Mouse (Mus musculus) CH12.LX (cell line): ENCODE data around the gene Olfr1535. TPM values are rescaled to one million over a fixed set of nuclear protein-coding genes. Genes with fewer than 3 reads are reported as not detected.

Experiments used
- DNase-seq: peaks from one replicate; pipeline ENCODE4 v3.0.0-alpha.2; 2013; ENCODE audit errors: extremely low read depth
- H3K27ac ChIP-seq: 2 replicates; pipeline ENCODE4 v1.5.1; 2012; ENCODE audit warnings: low read depth, mild to moderate bottlenecking, control low read depth, moderate library complexity; ENCODE audit not compliant: insufficient read depth
- H3K27me3 ChIP-seq: replicated peaks from 2 replicates; pipeline ENCODE3; 2012; ENCODE audit warnings: inconsistent platforms
- H3K36me3 ChIP-seq, 2 experiments: replicated peaks in 1 of 2; 2 replicates each; pipeline versions ENCODE3 to v1.6.1; 2012; ENCODE audit warnings: inconsistent platforms in 1 of 2, low read length in 1 of 2, mild to moderate bottlenecking in 1 of 2, mixed read lengths in 1 of 2, moderate library complexity in 1 of 2; ENCODE audit not compliant: control insufficient read depth in 1 of 2, insufficient read depth in 1 of 2
- H3K4me1 ChIP-seq, 2 experiments: 2 replicates each; pipeline ENCODE4 v1.6.1; 2012; ENCODE audit warnings: inconsistent platforms in 1 of 2, moderate library complexity in 1 of 2; ENCODE audit not compliant: insufficient read depth in 2 of 2, control insufficient read depth in 1 of 2
- H3K4me2 ChIP-seq: 2 replicates; pipeline ENCODE4 v1.6.1; 2012; ENCODE audit warnings: low read depth, mild to moderate bottlenecking, control low read depth; ENCODE audit not compliant: poor library complexity, insufficient read depth, severe bottlenecking
- H3K4me3 ChIP-seq, 3 experiments: fragments of 150-350 bp in 1 of 3; sonication (generic) in 1 of 3; replicated peaks in 1 of 3; 2 replicates each; pipeline versions ENCODE3 to v1.5.1; 2011 to 2012; ENCODE audit warnings: low read depth in 2 of 3, low read length in 2 of 3, mild to moderate bottlenecking in 2 of 3, moderate library complexity in 2 of 3, control low read depth in 1 of 3, improper control_type of control experiment in 1 of 3, inconsistent platforms in 1 of 3, mixed read lengths in 1 of 3; ENCODE audit not compliant: poor library complexity in 1 of 3
- H3K79me2 ChIP-seq: replicated peaks from 2 replicates; pipeline ENCODE4 v1.6.1; 2012; ENCODE audit warnings: mild to moderate bottlenecking, moderate library complexity; ENCODE audit not compliant: control insufficient read depth, poor library complexity, insufficient read depth, severe bottlenecking; ENCODE audit errors: extremely low read depth
- H3K9ac ChIP-seq: 2 replicates; pipeline ENCODE4 v1.6.1; 2012; ENCODE audit warnings: low read depth, mild to moderate bottlenecking, control low read depth, moderate library complexity; ENCODE audit not compliant: insufficient read depth
- H3K9me3 ChIP-seq: replicated peaks from 2 replicates; pipeline ENCODE3; 2012; ENCODE audit warnings: low read length, inconsistent platforms, mixed read lengths
- BHLHE40 ChIP-seq: IDR thresholded peaks from 2 replicates; pipeline ENCODE4 v1.6.1; 2011; ENCODE audit warnings: mild to moderate bottlenecking, low read depth, low read length, improper control_type of control experiment
- CHD1 ChIP-seq: IDR thresholded peaks from 2 replicates; pipeline ENCODE4 v1.6.1; 2012; ENCODE audit warnings: low read depth, low read length, improper control_type of control experiment, inconsistent platforms
- CHD2 ChIP-seq: IDR thresholded peaks from 2 replicates; pipeline ENCODE4 v1.6.1; 2011; ENCODE audit warnings: low read length, improper control_type of control experiment
- CTCF ChIP-seq, 2 experiments: IDR thresholded peaks in 1 of 2; conservative IDR thresholded peaks in 1 of 2; 2 replicates each; pipeline ENCODE4 v1.5.1; 2011 to 2012; ENCODE audit warnings: low read depth in 2 of 2, low read length in 2 of 2, improper control_type of control experiment in 1 of 2, inconsistent platforms in 1 of 2, mild to moderate bottlenecking in 1 of 2, moderate library complexity in 1 of 2
- ELF1 ChIP-seq: IDR thresholded peaks from 2 replicates; pipeline ENCODE4 v1.6.1; 2014; ENCODE audit warnings: low read depth, mild to moderate bottlenecking, inconsistent platforms, low read length, improper control_type of control experiment
- EP300 ChIP-seq: IDR thresholded peaks from 2 replicates; pipeline ENCODE4 v1.6.1; 2011; ENCODE audit warnings: low read length, improper control_type of control experiment
- ETS1 ChIP-seq: conservative IDR thresholded peaks from 2 replicates; pipeline ENCODE4 v1.6.1; 2012; ENCODE audit warnings: low read depth, mild to moderate bottlenecking, inconsistent platforms, low read length, improper control_type of control experiment, moderate library complexity
- GABPA ChIP-seq: IDR thresholded peaks from 2 replicates; pipeline ENCODE4 v1.6.1; 2012; ENCODE audit warnings: low read depth, low read length, improper control_type of control experiment, inconsistent platforms; ENCODE audit not compliant: insufficient replicate concordance
- HCFC1 ChIP-seq: IDR thresholded peaks from 2 replicates; pipeline ENCODE4 v1.6.1; 2012; ENCODE audit warnings: low read depth, mild to moderate bottlenecking, inconsistent platforms, low read length, improper control_type of control experiment
- IRF4 ChIP-seq: IDR thresholded peaks from 2 replicates; pipeline ENCODE4 v1.6.1; 2014; ENCODE audit warnings: low read depth, mild to moderate bottlenecking, inconsistent platforms, low read length, improper control_type of control experiment
- JUN ChIP-seq: IDR thresholded peaks from 2 replicates; pipeline ENCODE4 v1.6.1; 2011; ENCODE audit warnings: low read depth, mild to moderate bottlenecking, low read length, improper control_type of control experiment, moderate library complexity; ENCODE audit not compliant: insufficient read depth
- JUND ChIP-seq: conservative IDR thresholded peaks from 2 replicates; pipeline ENCODE4 v1.6.1; 2011; ENCODE audit warnings: low read depth, low read length, improper control_type of control experiment
- MAFK ChIP-seq: IDR thresholded peaks from 2 replicates; pipeline ENCODE4 v1.6.1; 2011; ENCODE audit warnings: low read length, improper control_type of control experiment; ENCODE audit not compliant: insufficient replicate concordance
- MAX ChIP-seq: IDR thresholded peaks from 2 replicates; pipeline ENCODE4 v1.6.1; 2011; ENCODE audit warnings: low read length, improper control_type of control experiment
- MEF2A ChIP-seq: IDR thresholded peaks from 2 replicates; pipeline ENCODE4 v1.6.1; 2014; ENCODE audit warnings: low read depth, mild to moderate bottlenecking, inconsistent platforms, low read length, improper control_type of control experiment, borderline replicate concordance
- MXI1 ChIP-seq: IDR thresholded peaks from 2 replicates; pipeline ENCODE4 v1.6.1; 2011; ENCODE audit warnings: mild to moderate bottlenecking, low read depth, low read length, improper control_type of control experiment
- MYC ChIP-seq: IDR thresholded peaks from 2 replicates; pipeline ENCODE4 v1.6.1; 2011; ENCODE audit warnings: low read depth, mild to moderate bottlenecking, improper control_type of control experiment, low read length
- NELFE ChIP-seq: IDR thresholded peaks from 2 replicates; pipeline ENCODE4 v1.6.1; 2011; ENCODE audit warnings: low read depth, low read length, improper control_type of control experiment
- PAX5 ChIP-seq: IDR thresholded peaks from 2 replicates; pipeline ENCODE4 v1.6.1; 2012; ENCODE audit warnings: low read length, inconsistent platforms, mixed read lengths
- POLR2A ChIP-seq: IDR thresholded peaks from 2 replicates; pipeline ENCODE4 v1.6.1; 2011; ENCODE audit warnings: low read depth, mild to moderate bottlenecking, improper control_type of control experiment, low read length
- POLR2AphosphoS2 ChIP-seq: IDR thresholded peaks from 2 replicates; pipeline ENCODE4 v1.6.1; 2011; ENCODE audit warnings: low read depth, low read length, improper control_type of control experiment
- RCOR1 ChIP-seq: conservative IDR thresholded peaks from 2 replicates; pipeline ENCODE4 v1.6.1; 2012; ENCODE audit warnings: low read depth, mild to moderate bottlenecking, inconsistent platforms, low read length, improper control_type of control experiment
- SIN3A ChIP-seq: IDR thresholded peaks from 2 replicates; pipeline ENCODE4 v1.6.1; 2012; ENCODE audit warnings: low read length, improper control_type of control experiment, inconsistent platforms
- SMC3 ChIP-seq: IDR thresholded peaks from 2 replicates; pipeline ENCODE4 v1.6.1; 2011; ENCODE audit warnings: low read depth, low read length, improper control_type of control experiment
- TBP ChIP-seq: conservative IDR thresholded peaks from 2 replicates; pipeline ENCODE4 v1.6.1; 2011; ENCODE audit warnings: low read depth, low read length, improper control_type of control experiment
- TCF12 ChIP-seq: IDR thresholded peaks from 2 replicates; pipeline ENCODE4 v1.6.1; 2014; ENCODE audit warnings: low read depth, mild to moderate bottlenecking, inconsistent platforms, low read length, improper control_type of control experiment
- UBTF ChIP-seq: IDR thresholded peaks from 2 replicates; pipeline ENCODE4 v1.6.1; 2012; ENCODE audit warnings: low read depth, mild to moderate bottlenecking, inconsistent platforms, low read length, improper control_type of control experiment, moderate library complexity
- ZNF384 ChIP-seq: IDR thresholded peaks from 2 replicates; pipeline ENCODE4 v1.6.1; 2012; ENCODE audit warnings: low read depth, low read length, improper control_type of control experiment, inconsistent platforms
- dilution Hi-C: fragments of 300-500 bp; cut with MboI; formaldehyde crosslinking; loops from 2 replicates; pipeline ENCODE4 v1.14.3; 2020; ENCODE audit warnings: low sequenced_read_pairs; ENCODE audit not compliant: extremely low pct_unique_long_range_greater_than_20kb, extremely low pct_ligation_motif_present
- in situ Hi-C: fragments of 300-500 bp; cut with MboI; formaldehyde crosslinking; loops from 3 replicates; pipeline ENCODE4 v1.14.3; 2019; ENCODE audit warnings: low sequenced_read_pairs, low pct_ligation_motif_present, low pct_unique_long_range_greater_than_20kb, mixed read lengths
- polyA plus RNA-seq: library from polyadenylated mRNA; unstranded; fragments of >175 nt; gene quantifications from 2 replicates; pipeline ENCODE4 v1.2.1, GENCODE M21; 2012; ENCODE audit warnings: low read depth; ENCODE audit not compliant: insufficient read length
- total RNA-seq, 2 experiments: library from RNA; depleted of rRNA; stranded (reverse); fragments of 300-350 nt in 1 of 2; fragments of >200 nt in 1 of 2; gene quantifications; 2 replicates each; pipeline ENCODE4 v1.2.3; 2012 to 2014

Gene Olfr1535
- total and polyA plus RNA-seq, 3 experiments = not detected

DNA sequence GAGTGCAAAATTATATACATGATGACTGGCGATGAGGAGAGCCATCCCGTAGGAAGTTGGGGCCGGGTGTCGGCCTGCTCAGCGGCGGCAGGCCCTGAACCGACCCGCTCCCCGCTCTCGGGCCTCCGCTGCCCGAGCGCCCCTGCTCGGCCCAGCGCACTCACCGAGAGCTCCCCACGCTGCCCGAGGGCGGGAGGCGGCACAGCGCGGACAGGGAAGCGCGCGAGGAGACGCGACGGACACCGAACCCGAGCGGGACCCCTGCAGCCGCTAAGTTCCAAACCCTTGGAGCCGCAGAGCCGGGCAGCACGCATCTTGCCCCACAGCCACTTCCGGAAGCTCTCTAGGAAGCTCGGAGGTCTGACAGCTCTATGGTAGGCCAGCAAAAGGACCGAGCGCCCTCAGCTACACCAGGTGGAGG is 28.9 kb downstream of the Olfr1535 start, which contains the start of gene Zkscan8 (continued):
- no peak for TF ChIP-seq ZNF384
- TF ChIP-seq MEF2A = peak; percentile 32; the same call in 1 of the 2 replicates
- peak; percentile 29; the same call in 1 of the 2 replicates for TF ChIP-seq MYC
- peak; percentile 58 for TF ChIP-seq GABPA
- peak; percentile 84 for TF ChIP-seq HCFC1
- TF ChIP-seq ELF1 = peak; percentile 88
- TF ChIP-seq MAX = peak; percentile 69; the same call in 1 of the 2 replicates
- peak in 1 of 2 experiments; percentile 26; a peak in 1 of 4 replicates for TF ChIP-seq CTCF (conservative IDR thresholded peaks at IDR 0.05 in 1 of 2, IDR thresholded peaks at IDR 0.05 in 1 of 2; ENCODE audit: low read depth in 2 of 2, low read length in 2 of 2)
- no peak for TF ChIP-seq EP300

DNA sequence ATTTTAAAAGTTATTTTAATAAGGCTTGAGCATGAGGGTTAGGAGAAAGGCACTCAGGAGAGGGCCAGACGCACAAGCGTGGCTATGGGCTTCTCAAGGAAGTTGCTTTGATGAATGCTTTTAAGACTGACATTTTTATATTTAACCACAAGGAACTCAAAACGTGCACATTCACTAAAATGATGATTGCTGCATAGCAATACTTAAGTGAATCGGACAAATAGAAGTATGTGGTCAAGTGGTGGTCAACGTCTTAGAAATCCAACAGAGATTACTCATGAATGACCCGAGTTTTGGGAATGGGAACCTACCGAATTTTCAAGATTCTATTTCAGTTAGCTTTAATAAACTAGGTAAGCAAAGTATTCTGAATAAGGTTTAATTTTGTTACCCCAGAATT is 29.6 kb downstream of the Olfr1535 start:
- Histone ChIP-seq H3K4me3 (peak overlapping the region; percentile 55 to 77 (median 75)), H3K36me3 (peaks cover 12 to 23% of the 10 kb centered on the region in 2 experiments)

DNA sequence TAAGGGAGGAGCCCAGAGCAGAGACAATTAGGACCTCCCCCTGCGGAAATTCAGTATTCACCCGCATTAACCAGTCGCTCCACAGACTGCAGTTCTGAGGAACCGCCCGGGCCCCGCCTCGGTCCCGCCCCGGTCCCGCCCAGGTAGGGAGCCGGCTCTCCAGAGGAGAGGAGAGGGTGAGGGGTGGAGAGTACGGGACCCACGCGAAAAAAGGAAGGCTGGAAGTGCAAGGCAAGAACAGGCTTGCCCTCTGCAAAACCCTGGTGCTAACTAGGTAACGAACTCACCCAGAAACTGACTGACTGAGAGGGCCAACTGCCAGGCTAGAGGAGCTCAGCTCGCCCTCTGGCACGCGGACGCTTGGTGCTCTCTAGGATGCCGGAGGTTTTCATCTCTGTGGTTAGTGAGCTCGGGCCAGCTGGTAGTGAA is 53.5 kb downstream of the Olfr1535 start:
- DNase-seq = peak; percentile 92
- dilution Hi-C loops = no loop called here
- peak overlapping the region; percentile 63 for H3K27ac ChIP-seq

More for the DNA sequence above, 29.6 kb downstream of the Olfr1535 start:
- Histone ChIP-seq H3K9me3 (no peaks in the 10 kb centered on the region), H3K27ac (no peak overlapping the region), H3K4me2 (peak overlapping the region; percentile 82), H3K9ac (peak overlapping the region; percentile 83), H3K79me2 (peaks cover 11% of the 10 kb centered on the region; the same call in 1 of the 2 replicates), H3K4me1 (peaks cover 0 to 15% of the 10 kb centered on the region in 2 experiments; a peak in 2 of 4 replicates), H3K27me3 (no peaks in the 10 kb centered on the region)
- in situ Hi-C loops = no loop called here
- dilution Hi-C loops = no loop called here
- DNase-seq = no peak
- TF ChIP-seq POLR2AphosphoS2 (no peak), POLR2A (no peak), TCF12 (no peak), CHD2 (no peak), MAX (no peak), UBTF (no peak), RCOR1 (no peak), SMC3 (no peak), JUN (no peak), PAX5 (no peak)

More for the DNA sequence above, 53.5 kb downstream of the Olfr1535 start:
- in situ Hi-C loops = no loop called here
- TF ChIP-seq BHLHE40 (peak; percentile 71), HCFC1 (peak; percentile 71), POLR2A (peak; percentile 83), ELF1 (peak; percentile 57; the same call in 1 of the 2 replicates), MAFK (no peak), TBP (peak; percentile 60; the same call in 1 of the 2 replicates), NELFE (peak; percentile 70; the same call in 1 of the 2 replicates), JUND (no peak), JUN (no peak), ETS1 (no peak), GABPA (0 out of 2 replicates have a peak, but pooled peaks have one; percentile 13), IRF4 (peak; percentile 50; the same call in 1 of the 2 replicates), SMC3 (no peak), MAX (peak; percentile 90), SIN3A (peak; percentile 54; the same call in 1 of the 2 replicates), TCF12 (peak; percentile 65), MYC (peak; percentile 96), MXI1 (peak; percentile 79; the same call in 1 of the 2 replicates), CHD1 (peak; percentile 92), PAX5 (no peak), EP300 (no peak)
- TF ChIP-seq, all 38 proteins: peak for 14
- no peaks in the 10 kb centered on the region for H3K79me2 ChIP-seq
- H3K27me3 ChIP-seq = no peaks in the 10 kb centered on the region
- H3K36me3 ChIP-seq = peaks cover 0 to 4% of the 10 kb centered on the region in 2 experiments
- peak overlapping the region; percentile 62 to 66 (median 63) for H3K4me3 ChIP-seq
- peak overlapping the region; percentile 88; the same call in 1 of the 2 replicates for H3K4me2 ChIP-seq
- peaks cover 0 to 12% of the 10 kb centered on the region in 2 experiments; a peak in 2 of 4 replicates for H3K4me1 ChIP-seq
- H3K9ac ChIP-seq = peak overlapping the region; percentile 29
- H3K9me3 ChIP-seq = no peaks in the 10 kb centered on the region
